Mouse (Mus musculus): ENCODE results near the gene Pml.

The Pml gene

DNA sequence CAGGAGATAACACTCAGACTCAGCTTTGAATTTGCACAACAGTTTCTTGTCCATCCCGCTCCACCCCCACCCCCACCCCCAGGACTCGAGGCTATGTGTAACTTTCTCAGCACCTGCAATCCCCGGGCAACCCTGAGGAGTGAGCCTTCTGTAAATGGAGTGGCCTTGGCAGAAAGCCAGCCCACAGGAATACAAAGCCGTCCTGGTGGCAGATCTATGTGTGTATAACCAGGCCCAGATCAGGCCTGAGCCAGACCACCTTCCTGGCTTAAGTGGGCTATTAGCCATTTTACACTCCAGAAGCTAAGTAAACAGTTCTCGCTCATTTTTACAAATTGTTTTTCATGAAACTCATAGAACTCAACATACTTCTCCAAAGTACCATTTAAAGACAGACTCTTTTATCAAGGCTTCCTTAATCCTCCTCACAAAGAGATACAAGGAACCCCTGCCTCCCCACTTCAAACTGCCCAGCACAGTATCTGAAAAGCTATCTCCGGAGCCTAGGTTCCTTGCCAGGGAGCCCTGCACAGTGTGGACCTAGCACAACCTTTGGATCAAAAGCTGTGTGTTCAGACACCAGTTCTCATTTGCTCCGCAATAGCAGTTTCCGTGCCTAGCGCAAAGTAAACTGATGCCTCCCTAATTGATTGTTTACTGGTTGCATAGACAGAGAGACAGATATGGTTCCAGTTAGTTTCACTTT is 7.7 kb downstream of the Pml start:
- DNase-seq (ENCODE audit: low read depth, low spot score): peak; percentile 33

DNA sequence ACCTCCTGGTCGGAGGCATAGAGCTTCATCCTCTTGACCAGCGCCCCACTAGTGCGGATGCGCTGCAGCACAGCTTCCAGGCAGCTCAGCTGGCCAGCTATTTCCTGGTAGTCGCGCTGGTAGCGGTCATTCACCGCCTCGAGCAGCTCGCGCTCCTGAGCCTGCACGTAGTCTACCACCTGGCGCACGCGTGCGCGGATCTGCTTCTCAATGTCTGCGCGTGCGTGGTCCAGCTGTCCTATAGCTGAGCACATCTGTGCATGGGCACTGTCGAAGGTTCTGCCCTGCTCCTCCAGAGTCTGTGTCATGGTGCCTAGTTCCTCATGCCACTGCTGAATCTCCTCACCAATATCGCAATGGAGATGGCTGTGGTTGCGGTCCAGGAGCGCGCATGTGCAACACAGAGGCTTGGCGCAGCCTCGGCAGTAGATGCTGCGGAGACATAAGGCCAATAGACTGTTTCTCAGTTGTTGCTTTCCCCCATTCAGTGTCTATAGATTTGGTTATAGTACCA is 15.0 kb downstream of the Pml start:
- no peak for DNase-seq (ENCODE audit: low read depth, low spot score)

DNA sequence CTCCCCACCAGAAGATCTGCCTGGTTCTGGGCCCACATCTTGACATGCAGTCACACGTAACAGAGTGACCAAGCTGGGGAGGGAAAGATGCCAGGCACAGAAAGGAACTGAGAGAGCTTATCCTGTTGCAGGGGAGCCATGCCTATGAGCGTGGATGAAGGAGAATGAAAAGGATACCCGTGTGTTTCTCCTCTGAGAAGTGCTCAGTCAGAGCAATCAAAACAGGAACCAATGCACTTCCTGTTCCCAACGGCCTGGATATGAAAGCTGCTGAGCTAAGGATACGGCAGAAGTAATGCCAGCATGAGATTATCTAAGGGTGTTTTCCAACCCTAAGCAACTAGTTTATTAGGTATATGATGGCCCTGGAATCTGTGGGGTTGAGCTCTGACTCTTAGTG is 17.2 kb downstream of the Pml start:
- DNase-seq (ENCODE audit: low read depth, low spot score): no peak

DNA sequence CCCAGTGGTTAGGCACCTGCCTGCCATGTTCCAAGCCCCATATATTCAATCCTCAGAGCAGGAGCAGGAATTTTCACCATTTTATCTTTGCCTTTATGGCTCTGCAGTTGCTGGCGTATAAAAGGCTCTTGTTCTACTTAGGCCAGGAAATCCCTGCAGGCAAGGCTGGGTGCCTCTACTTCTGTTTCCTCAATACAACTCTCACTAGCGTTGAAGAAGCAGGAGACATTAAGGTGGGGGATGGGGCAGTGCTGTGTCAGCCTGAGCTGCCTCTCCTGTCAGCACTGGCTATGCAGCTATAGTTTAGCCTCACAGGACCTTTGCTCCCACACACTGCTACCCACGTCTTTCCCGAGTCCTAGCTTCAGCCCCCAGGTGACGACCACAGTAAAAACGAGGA is 17.8 kb downstream of the Pml start:
- DNase-seq (ENCODE audit: low read depth, low spot score): no peak

DNA sequence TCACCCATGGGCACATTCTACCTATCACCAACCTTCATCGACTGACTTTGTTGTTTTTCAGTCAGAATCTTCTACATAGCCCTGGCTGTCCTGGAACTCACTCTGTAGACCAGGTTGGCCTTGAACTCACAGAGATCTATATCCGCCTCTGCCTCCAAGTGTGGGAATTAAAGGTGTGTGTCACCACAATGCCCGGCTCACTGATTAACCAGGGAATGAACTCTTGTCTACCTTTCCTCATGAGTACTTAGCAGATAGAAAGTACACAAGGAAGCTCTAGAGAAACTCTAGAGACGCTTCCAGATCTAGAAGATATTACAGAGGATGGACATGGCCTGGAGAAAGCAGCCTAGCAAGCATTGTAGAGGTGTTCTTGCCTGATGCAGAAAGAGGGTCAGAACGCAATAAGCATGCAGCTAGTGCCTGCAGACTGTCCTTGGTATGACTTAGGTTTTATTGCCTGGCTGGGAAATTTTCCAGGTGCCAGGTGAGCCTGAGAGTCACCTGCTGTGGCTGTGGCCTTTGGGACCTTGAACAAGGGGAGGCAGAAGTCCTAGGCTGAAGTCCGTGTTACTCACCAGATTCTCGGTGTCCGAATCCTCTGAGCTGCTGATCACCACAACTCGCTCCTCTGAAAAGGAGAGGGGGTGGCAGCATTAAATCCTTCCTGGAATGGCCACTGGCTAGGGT is 20.7 kb downstream of the Pml start:
- DNase-seq (ENCODE audit: low read depth, low spot score): no peak

DNA sequence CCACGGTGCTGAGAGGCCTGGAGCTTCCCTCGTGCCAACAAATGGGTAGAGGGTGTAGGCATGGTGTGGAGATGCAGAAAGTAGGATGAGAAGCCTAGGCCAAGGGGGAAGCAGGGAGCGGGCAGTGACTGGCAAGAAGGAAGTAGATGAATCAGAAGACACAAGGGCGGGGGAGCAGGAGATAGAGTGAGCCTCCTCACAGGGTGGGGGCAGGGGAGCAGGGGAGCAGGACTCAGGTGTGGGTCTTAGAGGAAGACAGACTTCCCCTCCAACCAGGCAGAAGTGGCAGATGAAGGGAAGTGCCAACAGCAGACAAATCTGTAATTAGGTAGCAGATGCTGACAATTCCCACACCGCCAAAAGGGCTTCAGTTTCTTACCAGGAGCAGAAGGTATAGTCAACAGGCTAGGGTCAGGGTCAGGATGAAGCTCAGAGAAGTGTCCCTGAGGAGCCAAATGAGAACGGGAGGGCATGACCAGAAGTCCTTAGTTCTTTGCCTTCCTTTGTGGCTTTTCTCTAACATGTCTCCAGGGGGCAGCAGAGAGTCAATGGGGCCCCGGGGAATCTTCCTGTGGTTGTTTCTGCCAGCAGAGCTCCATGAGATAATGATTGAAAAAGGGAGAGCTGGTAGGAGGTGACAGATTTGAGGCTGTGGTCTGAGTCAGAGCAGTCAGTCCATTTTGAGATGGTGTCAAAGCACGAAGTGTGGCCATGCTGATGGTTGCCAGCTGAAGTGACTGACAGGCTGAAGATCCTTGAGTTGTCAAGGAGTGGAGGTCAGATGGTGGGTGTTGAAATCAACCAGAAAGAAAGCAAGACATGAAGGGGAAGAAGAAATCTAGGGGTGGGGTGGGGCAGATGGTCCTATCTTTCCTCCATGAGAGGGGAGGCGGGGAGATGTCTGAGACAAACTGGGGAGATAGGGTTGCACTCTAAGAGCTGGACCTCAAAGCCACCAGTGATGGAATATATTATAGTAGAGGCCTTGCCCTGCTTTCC is 23.4 kb downstream of the Pml start:
- peak; percentile 80 for DNase-seq (ENCODE audit: low read depth, low spot score)

DNA sequence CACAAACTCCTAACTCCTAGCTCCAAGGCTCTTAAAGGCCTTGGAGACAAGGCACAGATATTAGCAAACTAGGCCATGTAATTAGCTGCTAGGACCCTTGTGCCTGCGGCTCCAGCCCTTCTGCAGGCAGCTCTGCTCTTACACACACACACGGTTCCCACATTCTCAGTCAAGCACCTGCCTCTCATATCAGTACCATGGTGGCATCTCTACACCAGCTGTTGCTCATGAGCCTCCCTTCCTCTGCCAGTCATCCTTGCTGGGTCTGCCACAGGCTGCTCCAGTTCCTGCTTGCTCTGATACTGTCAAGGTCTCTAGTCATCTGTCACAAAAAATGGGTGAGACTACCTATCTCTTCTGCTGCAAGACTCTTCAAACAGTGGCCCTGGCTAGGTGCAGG is 25.2 kb downstream of the Pml start:
- DNase-seq (ENCODE audit: low read depth, low spot score): no peak

DNA sequence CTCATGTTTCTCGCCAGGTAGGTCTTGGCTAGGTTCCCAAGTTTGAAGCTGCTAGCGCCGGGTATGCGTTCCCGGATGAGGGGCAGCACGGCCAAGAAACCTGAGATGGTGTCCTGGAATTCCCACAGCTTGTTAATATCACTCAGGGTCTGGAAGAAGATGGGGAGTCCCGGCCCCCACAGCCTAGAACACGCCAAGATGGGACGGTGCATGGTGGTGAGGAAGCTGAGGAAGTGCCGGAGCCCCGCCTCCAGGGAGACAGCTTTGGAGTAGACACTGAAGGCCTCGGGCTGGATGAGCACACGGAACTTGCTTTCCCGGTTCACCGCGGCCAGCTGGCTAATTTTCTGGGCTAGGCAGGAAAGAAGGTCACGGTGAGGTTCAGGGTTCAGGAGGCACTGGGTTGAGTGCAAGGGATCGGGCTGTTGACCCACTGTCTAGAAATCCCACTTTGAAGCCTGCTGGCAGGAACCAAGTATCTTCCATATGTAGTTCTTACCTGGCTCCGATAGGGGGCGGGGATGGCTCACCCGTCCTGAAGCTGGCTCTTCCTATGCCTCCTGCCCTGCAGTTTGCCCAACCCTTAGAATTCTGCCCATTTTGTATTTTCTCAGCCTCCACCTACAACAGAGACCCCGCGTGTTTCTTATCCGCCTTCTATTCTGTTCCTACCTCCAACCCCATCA is 29.2 kb downstream of the Pml start:
- peak; percentile 67 for DNase-seq (ENCODE audit: low read depth, low spot score)

DNA sequence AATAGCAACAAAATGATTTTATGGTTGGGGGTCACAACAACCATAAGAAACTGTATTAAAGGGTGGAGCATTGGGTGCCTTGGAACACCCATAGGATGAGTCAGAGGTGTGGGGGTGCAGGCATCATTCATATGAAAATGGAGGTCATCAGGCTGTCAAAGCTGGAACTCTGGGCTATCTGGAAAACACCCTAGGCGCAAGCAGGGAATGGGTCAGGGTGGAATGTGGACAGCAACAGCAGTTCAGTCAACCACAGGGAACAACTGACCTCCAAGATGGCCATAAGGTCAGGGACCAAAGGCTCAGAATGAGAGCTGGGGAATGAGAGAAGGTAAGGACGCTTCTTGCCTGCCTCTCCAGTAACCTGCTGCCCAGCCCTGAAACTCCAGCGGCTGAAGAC is 31.0 kb downstream of the Pml start:
- DNase-seq (ENCODE audit: low read depth, low spot score): peak; percentile 14

DNA sequence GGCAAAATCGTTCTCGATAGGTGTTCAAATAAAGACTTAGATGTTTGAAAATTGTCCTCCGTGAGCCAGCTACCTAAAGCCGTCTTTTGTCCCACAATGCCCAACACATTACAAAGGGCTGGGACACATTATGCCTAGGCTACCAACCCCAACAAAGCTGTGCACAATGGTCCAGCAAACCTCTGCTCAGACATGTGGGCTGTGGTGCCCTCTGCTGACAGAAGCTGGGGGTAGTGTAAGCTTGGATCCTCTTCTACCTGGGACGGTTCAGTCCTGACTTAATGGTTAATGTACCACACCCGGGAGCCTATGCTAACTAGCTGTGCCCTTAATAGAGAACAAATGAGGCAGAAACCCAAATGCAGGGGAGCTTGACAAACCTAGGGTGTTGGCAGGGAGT is 33.2 kb downstream of the Pml start:
- peak; percentile 72 for DNase-seq (ENCODE audit: low read depth, low spot score)

DNA sequence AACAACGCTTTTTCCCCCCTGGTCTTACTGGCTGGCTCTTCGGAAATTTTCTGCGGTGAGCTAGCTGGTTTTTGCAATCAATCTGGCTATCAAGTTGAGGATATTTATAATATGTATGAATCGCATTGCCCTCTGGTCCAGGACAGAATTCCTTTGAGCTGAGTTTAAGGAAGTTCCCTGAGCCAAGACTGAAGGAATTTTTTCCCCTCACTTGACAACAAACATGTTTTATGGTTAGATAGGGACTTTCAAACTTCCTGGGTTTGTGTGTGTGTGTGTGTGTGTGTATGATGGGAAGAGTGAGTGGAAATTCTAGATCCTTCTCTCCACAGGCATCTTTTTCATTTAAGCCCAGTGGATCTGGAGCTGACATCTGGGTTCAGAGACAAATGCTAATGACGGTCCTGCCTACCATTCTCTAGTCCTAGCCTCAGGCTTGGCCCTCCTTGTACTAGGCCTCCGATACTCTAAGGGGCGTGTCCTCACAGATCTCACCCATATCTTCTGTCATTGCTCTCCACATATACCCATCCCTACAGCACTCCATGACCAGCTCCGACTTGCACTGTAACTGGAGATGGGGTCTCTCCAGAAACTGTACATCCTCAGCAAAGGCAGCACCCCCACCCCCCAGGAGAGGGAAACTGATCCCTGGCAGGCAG is 34.9 kb downstream of the Pml start:
- DNase-seq (ENCODE audit: low read depth, low spot score): peak; percentile 96

DNA sequence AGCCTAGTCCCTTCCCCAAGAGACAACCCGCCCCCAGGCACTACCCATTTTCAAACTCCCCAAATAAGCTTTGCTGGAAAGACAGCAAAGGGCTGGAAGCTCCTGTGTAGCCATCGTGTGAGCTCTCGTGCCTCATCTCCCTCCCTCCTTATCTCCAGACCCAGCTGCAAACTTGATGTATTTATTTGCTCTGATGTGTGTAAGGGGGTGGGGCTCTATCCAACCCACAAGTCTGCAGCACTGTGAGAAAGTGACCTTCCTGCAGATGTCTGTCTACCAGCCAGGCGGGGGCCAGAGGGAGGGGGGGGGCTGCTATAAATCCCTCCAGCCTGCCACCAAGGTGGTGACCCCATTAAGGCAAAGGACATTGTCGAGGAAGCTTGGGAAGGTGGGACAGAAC is 35.7 kb downstream of the Pml start:
- peak; percentile 79 for DNase-seq (ENCODE audit: low read depth, low spot score)

DNA sequence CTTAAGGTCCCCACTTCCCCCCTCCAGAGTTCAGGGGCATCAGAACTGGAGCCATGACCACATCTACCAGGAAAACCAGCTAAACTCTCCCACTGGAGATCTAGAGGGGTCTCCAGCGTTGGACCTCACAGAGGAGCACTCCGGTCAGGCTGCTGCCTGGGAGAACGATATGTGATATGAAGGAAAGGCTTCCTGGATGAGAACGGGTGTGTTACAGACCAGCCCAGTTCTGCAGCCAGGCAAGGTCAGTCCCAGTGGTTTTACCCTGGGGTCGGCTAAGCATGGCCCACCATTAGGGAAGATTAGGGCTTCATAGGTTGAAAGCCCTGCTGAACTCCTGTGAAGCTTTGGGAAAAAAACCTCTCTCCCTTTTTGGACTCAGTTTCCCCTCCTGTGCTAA is 36.2 kb downstream of the Pml start:
- DNase-seq (ENCODE audit: low read depth, low spot score): no peak

DNA sequence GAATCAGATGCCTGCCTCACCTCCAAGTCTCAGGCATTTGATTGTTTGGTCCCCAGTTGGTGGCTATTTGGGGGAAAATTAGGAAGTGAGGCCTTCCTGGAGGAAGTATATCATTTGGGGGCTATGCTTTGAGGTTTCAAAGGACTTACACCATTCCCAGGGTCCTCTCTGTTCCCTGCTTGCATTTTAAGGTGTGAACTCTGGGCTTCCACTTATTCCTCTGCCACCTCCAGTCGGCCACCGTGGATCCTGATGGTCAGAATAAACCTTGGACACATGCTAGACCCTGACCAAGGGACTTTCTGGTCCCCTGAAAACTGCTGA is 39.3 kb downstream of the Pml start:
- no peak for DNase-seq (ENCODE audit: low read depth, low spot score)

DNA sequence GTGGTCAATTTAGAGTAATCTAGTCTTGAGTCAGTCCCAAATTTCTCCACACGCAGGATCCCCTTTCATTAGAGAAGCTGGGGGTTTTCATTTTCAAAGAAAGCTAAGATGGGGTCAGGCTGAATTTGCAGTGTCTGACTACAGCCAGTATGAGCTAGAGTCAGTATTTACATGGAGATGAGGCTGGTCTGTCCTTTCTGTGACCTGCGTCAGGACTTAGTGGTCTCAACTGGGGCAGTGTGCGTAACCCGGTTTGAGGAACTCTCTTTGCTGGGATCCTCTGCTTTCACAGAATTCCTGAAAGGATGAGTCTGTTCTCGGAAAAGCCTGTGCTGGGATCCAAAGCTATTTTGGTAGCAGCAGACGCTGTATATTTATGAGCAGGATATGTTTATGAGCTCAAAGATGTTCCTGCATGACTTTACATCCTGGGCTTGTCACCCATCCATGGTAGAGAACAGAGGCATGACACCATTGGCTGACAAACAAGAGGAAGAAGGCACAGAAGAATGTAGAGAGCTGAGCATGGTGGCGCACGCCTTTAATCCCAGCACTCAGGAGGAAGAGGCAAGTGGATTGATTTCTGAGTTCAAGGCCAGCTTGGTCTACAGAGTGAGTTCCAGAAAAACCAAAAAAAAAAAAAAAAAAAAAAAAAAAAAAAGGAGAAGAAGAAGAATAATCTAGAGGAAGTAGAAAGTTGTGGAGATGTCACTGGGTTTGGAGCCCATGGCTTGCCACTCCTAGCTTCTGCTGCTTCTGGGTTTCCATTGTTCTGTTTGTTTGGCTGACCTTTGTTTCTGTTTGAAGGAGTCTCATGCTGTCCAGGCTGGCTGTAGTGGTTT is 39.9 kb downstream of the Pml start:
- no peak for DNase-seq (ENCODE audit: low read depth, low spot score)

DNA sequence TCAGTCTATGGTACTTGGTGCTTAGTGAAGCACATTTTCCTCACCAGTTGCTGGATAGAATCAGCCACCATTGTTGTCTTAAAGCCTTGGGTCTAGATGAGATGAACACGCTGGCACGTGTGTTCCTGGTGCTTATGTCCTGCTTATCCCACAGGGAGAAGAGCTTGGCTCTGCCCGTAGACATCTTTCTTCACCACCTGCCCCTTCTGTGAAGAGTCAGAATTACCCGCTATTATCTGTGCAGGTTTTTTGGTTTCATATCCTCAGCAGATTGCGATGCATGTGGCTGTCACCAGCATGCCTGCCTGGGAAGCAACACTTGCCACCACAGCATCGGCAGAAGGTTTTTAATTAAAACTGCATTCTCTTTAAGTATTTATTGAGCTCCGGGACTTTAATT is 43.6 kb downstream of the Pml start:
- no peak for DNase-seq (ENCODE audit: low read depth, low spot score)

DNA sequence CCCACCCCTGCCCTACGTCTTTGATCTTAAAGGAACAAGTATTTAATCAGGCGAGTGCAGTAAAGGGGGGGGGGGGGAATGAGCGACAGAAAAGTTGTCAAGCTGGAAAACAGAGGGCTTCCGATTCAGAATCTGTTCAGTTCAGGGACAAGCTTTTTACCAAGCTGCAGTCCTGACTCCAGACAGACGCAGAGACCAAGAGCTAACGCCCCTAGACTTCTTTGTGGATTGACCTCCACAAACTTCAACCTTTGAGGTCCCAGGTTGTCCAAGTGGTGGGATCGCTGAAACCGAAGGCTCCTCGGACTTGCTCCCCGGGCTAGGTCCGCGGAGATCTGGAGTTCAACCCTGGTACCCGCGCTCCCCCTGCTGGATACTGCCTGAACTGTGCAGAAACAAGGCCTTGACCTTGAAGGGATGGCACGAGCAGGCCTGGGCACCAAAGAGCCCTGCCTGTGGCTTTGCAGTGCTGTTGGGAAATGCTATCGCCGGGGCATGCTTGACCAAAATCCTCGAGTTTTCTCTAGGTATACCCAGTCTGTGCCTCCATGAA is 45.1 kb downstream of the Pml start:
- peak; percentile 86 for DNase-seq (ENCODE audit: low read depth, low spot score)

DNA sequence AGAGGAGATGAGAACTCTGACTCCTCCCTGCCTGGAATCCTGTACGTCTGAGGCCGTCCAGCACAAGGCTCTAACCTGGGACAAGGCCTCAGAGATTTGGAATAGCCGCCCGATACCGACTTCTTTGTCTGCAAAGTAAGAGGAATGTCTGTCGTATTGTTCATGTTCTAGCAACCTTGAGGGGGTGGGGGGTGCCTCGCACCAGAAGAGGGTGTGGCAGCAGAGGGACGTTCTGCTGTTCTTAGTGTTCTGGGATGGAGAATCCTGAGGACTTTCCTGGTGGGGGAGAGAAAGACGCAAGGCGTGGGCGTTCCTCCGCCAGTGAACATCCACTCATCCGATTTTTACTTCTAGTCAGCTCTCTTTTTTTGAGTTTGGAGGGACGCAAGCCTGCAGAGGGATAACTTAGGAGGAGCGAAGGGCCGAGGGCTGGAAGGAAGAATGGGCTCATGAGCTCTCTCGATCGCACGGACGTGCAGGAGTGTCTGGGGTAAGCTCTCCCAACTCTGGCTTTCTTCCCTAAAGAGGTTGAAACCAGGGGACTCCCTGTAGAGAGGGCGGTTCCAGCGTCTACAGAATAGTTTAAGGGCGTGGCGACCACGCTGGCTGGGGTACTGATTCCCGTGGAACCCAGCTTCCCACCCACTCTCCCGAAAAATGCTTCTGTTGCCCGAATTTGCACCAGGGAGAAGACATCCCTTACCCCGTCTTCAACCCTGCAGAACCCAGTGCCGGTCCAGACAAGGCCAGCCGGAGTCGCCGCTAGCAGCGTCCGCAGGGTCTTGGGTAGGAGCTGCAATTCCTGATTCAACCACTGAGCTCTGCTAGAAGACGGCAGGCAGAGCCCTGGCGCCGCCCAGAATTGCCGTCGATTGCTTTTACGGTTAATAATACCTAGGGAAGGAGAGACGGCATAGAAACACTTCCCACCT is 45.8 kb downstream of the Pml start, which contains the start of the genes Islr and Islr2:
Gene Islr (minus strand): TSS at position 791 of the 932 bp plus-strand sequence.
Gene Islr2 (minus strand): TSS at position 804 of the 932 bp plus-strand sequence.
- DNase-seq (ENCODE audit: low read depth, low spot score): peak; percentile 47

All from 3T3-L1 (cell line).